12 mouse cellular contexts compared by ENCODE assay signal in the genomic region with DNA sequence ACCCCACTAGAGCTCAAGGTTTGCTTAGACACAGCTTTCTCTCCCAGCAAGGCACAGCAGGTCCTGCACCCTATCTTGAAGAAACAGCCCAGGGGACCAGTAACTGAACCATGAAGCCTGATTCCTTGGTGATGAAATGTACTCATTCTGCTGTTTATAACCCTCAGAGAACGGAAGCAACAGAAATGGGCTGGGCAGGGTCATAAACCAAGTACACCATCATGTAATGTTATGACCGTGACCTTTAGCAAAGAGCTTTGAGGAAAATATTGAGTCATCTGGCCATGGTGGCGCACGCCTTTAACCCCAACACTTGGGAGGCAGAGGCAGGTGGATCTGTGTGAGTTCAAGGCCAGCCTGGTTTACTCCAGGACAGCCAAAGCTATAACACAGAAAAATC. TPM values are rescaled to one million over a fixed set of nuclear protein-coding genes. Genes with fewer than 3 reads are reported as not detected.
DNase-seq lines count a peak whose midpoint lies in the region; ATAC-seq lines count a peak whose summit lies in the region.
"Had no signal": no experiment of that assay in that cellular context is flagged by ENCODE, and none has a peak within 500 bp of the region (broad histone marks: within the 10 kb centered on the region; RNA-seq: fewer than 3 reads in every experiment).

No protein-coding gene starts in this region.

- DNase-seq in spleen, postnatal 36 days (ENCODE audit: low spot score in 2 of 2), result peak; percentile 10 to 22
- no peak for DNase-seq in spleen, postnatal 4 days (ENCODE audit: low spot score in 2 of 2)
- DNase-seq in ovary, postnatal 10 days (ENCODE audit: low spot score), result no peak
- no peak for DNase-seq in heart, postnatal 14 days
- DNase-seq: embryo, embryonic 11 days; heart, adult 11 months; kidney, adult 11 months had no signal

- H3K4me1 ChIP-seq in hindbrain, embryonic 15.5 days (replicated peaks), result peaks cover 29% of the 10 kb centered on the region
- peaks cover 38% of the 10 kb centered on the region for H3K4me1 ChIP-seq in midbrain, embryonic 13.5 days (replicated peaks)
- H3K4me1 ChIP-seq in kidney, embryonic 14.5 days (ENCODE audit: control insufficient read depth, insufficient read depth, low read length), result no peaks in the 10 kb centered on the region

- ATAC-seq in hindbrain, embryonic 15.5 days (ENCODE audit: low FRiP score, low read depth), result no peak
- no peak for ATAC-seq in midbrain, embryonic 13.5 days
- no peak for ATAC-seq in kidney, embryonic 14.5 days (ENCODE audit: low FRiP score, low TSS enrichment)

- no peak overlapping the region for H3K4me3 ChIP-seq in hindbrain, embryonic 15.5 days
- no peak overlapping the region for H3K4me3 ChIP-seq in midbrain, embryonic 13.5 days (replicated peaks)
- H3K4me3 ChIP-seq in kidney, embryonic 14.5 days (ENCODE audit: low read length), result no peak overlapping the region

- 89% methylated on average over 4 of the region's 4 CpGs for whole genome bisulfite sequencing in hindbrain, embryonic 15.5 days
- WGBS in midbrain, embryonic 13.5 days, result 92% methylated on average over 4 of the region's 4 CpGs
- 82% methylated on average over 4 of the region's 4 CpGs for WGBS in kidney, embryonic 14.5 days

- intact Hi-C loops in heart, postnatal 14 days (cut with DNase I), result no loop called here

- no peak overlapping the region for H3K4me2 ChIP-seq in hindbrain, embryonic 15.5 days
- no peak overlapping the region for H3K4me2 ChIP-seq in midbrain, embryonic 13.5 days (replicated peaks)
- H3K4me2 ChIP-seq in kidney, embryonic 14.5 days (replicated peaks; ENCODE audit: low read depth, low read length), result no peak overlapping the region

- no peaks in the 10 kb centered on the region for H3K36me3 ChIP-seq in hindbrain, embryonic 15.5 days
- peaks cover 9% of the 10 kb centered on the region; the same call in 1 of the 2 replicates for H3K36me3 ChIP-seq in midbrain, embryonic 13.5 days
- H3K36me3 ChIP-seq in kidney, embryonic 14.5 days (ENCODE audit: control insufficient read depth, insufficient read depth, low read length), result no peaks in the 10 kb centered on the region

- H3K27me3 ChIP-seq in hindbrain, embryonic 15.5 days, result no peaks in the 10 kb centered on the region
- no peaks in the 10 kb centered on the region for H3K27me3 ChIP-seq in midbrain, embryonic 13.5 days
- no peaks in the 10 kb centered on the region for H3K27me3 ChIP-seq in kidney, embryonic 14.5 days (ENCODE audit: control insufficient read depth, insufficient read depth, low read length)

- peak overlapping the region; percentile 89 for H3K27ac ChIP-seq in hindbrain, embryonic 15.5 days (replicated peaks)
- peak overlapping the region; percentile 89 for H3K27ac ChIP-seq in midbrain, embryonic 13.5 days
- H3K27ac ChIP-seq in kidney, embryonic 14.5 days (ENCODE audit: low read depth, low read length), result no peak overlapping the region

- H3K9ac ChIP-seq in hindbrain, embryonic 15.5 days, result no peak overlapping the region
- no peak overlapping the region for H3K9ac ChIP-seq in midbrain, embryonic 13.5 days (replicated peaks)
- no peak overlapping the region for H3K9ac ChIP-seq in kidney, embryonic 14.5 days (ENCODE audit: low read depth, low read length)

- H3K9me3 ChIP-seq in hindbrain, embryonic 15.5 days, result no peaks in the 10 kb centered on the region
- no peaks in the 10 kb centered on the region for H3K9me3 ChIP-seq in midbrain, embryonic 13.5 days
- no peaks in the 10 kb centered on the region for H3K9me3 ChIP-seq in kidney, embryonic 14.5 days (ENCODE audit: control insufficient read depth, low read length)

RNA-seq across cellular contexts. Expression of gene Acss1, which starts 23.1 kb away (rescaled TPM):
- polyA plus RNA-seq in hindbrain, embryonic 15.5 days (2015; fragmentation: Nextera tagmentation; extraction: Ambion mirVana), result 15.0 and 19.8 TPM in 2 replicates
- 20.1 and 22.7 TPM in 2 replicates for polyA plus RNA-seq in midbrain, embryonic 13.5 days (2015; fragmentation: Nextera tagmentation; extraction: Ambion mirVana)
- 2.3 and 5.6 TPM in 2 replicates for polyA plus RNA-seq in kidney, embryonic 14.5 days (2014; fragmentation: Nextera tagmentation; extraction: Ambion mirVana)
- 100 to 1,000 TPM; 121 to 136 TPM for total RNA-seq in heart, postnatal 14 days (2021)

RNA-seq across cellular contexts. Expression of gene Apmap, which starts 36.9 kb away (rescaled TPM):
- 40.3 and 43.5 TPM in 2 replicates for polyA plus RNA-seq in hindbrain, embryonic 15.5 days (2015; fragmentation: Nextera tagmentation; extraction: Ambion mirVana)
- polyA plus RNA-seq in midbrain, embryonic 13.5 days (2015; fragmentation: Nextera tagmentation; extraction: Ambion mirVana), result 39.9 and 43.0 TPM in 2 replicates
- polyA plus RNA-seq in kidney, embryonic 14.5 days (2014; fragmentation: Nextera tagmentation; extraction: Ambion mirVana), result 31.9 and 41.3 TPM in 2 replicates
- 10 to 100 TPM; 46.6 to 48.6 TPM for total RNA-seq in heart, postnatal 14 days (2021)

RNA-seq across cellular contexts. Expression of gene Vsx1, which starts 43.9 kb away (rescaled TPM):
- 0.09 and 0.13 TPM in 2 replicates for polyA plus RNA-seq in hindbrain, embryonic 15.5 days (2015; fragmentation: Nextera tagmentation; extraction: Ambion mirVana)
- polyA plus RNA-seq in midbrain, embryonic 13.5 days (2015; fragmentation: Nextera tagmentation; extraction: Ambion mirVana), result 0.05 and 0.23 TPM in 2 replicates
- not detected in 2 replicates for polyA plus RNA-seq in kidney, embryonic 14.5 days (2014; fragmentation: Nextera tagmentation; extraction: Ambion mirVana)
- total RNA-seq in heart, postnatal 14 days (2021), result not detected
- total RNA-seq: left cerebral cortex, adult 8-10 months had no signal
- polyA plus RNA-seq: liver, embryonic 16.5 days had no signal

Comparison
In these comparisons a context has a peak if more than half of its experiments do, and no peak if none do; other contexts are left out.
1. DNase-seq: peak in spleen, postnatal 36 days (2 of 2); none in spleen, postnatal 4 days (0 of 2), ovary, postnatal 10 days (single experiment) and heart, postnatal 14 days (0 of 2).